Mouse (Mus musculus) heart, adult 2 months (tissue): ENCODE measurements around the gene March9.

Experiments
- CTCF ChIP-seq: fragments of 200-600 bp; IDR thresholded peaks from 2 replicates; pipeline ENCODE4 v1.8.1; 2022; ENCODE audit warnings: antibody characterized with exemption, mild to moderate bottlenecking, moderate library complexity
- EP300 ChIP-seq: fragments of 200-500 bp; IDR thresholded peaks from 2 replicates; pipeline ENCODE4 v1.6.1; 2011; ENCODE audit warnings: low read depth, low read length, control low read depth; ENCODE audit not compliant: insufficient read depth
- POLR2A ChIP-seq: fragments of 200-500 bp; IDR thresholded peaks from 2 replicates; pipeline ENCODE4 v1.6.1; 2011; ENCODE audit warnings: mild to moderate bottlenecking, low read depth, low read length, control low read depth; ENCODE audit not compliant: insufficient read depth

- no peak for TF ChIP-seq POLR2A
- no peak for TF ChIP-seq CTCF
- TF ChIP-seq EP300, result no peak
Measured at GRCm38 (mm10) chr10:127098514-127098913, 38.5 kb upstream of the March9 start.
